ENCODE assay signal across 18 mouse cellular contexts in genomic region chr9:53905418-53905817, GRCm38 (mm10). TPM values are rescaled to one million over a fixed set of nuclear protein-coding genes. Genes with fewer than 3 reads are reported as not detected.
A peak's percentile ranks its signal among the peaks of the same experiment; 100 is the strongest.
DNase-seq lines count a peak whose midpoint lies in the region; ATAC-seq and TF ChIP-seq lines count a peak whose summit lies in the region.
"Had no signal": no experiment of that assay in that cellular context is flagged by ENCODE, and none has a peak within 500 bp of the region (broad histone marks: within the 10 kb centered on the region; RNA-seq: fewer than 3 reads in every experiment).

No protein-coding gene starts in this region.

- H3K9ac ChIP-seq in hindbrain, postnatal 0 days (replicated peaks; ENCODE audit: low read length) = no peak overlapping the region
- no peak overlapping the region for H3K9ac ChIP-seq in hindbrain, embryonic 13.5 days
- no peak overlapping the region for H3K9ac ChIP-seq in midbrain, postnatal 0 days (replicated peaks; ENCODE audit: low read length, poor library complexity, severe bottlenecking)
- no peak overlapping the region for H3K9ac ChIP-seq in midbrain, embryonic 11.5 days (ENCODE audit: low read length)
- H3K9ac ChIP-seq: intestine, embryonic 15.5 days; limb, embryonic 12.5 days; stomach, embryonic 15.5 days had no signal

- H3K36me3 ChIP-seq in hindbrain, postnatal 0 days (ENCODE audit: insufficient read depth, low read length) = no peaks in the 10 kb centered on the region
- H3K36me3 ChIP-seq in hindbrain, embryonic 13.5 days = no peaks in the 10 kb centered on the region
- 0 out of 2 replicates have a peak, but pooled peaks cover under 1% of the 10 kb centered on the region for H3K36me3 ChIP-seq in midbrain, postnatal 0 days (ENCODE audit: insufficient read depth, low read length)
- no peaks in the 10 kb centered on the region for H3K36me3 ChIP-seq in midbrain, embryonic 11.5 days (ENCODE audit: control insufficient read depth, insufficient read depth, low read length)
- H3K36me3 ChIP-seq: intestine, embryonic 15.5 days; limb, embryonic 12.5 days; stomach, embryonic 15.5 days had no signal

- no peaks in the 10 kb centered on the region for H3K4me1 ChIP-seq in hindbrain, postnatal 0 days (ENCODE audit: insufficient read depth, low read length)
- H3K4me1 ChIP-seq in hindbrain, embryonic 13.5 days (replicated peaks) = no peaks in the 10 kb centered on the region; the same call in 1 of the 2 replicates
- H3K4me1 ChIP-seq in midbrain, postnatal 0 days (ENCODE audit: insufficient read depth, low read length) = no peaks in the 10 kb centered on the region
- H3K4me1 ChIP-seq in midbrain, embryonic 11.5 days (ENCODE audit: control insufficient read depth, insufficient read depth, low read length) = no peaks in the 10 kb centered on the region
- H3K4me1 ChIP-seq: intestine, embryonic 15.5 days; limb, embryonic 12.5 days; stomach, embryonic 15.5 days had no signal

- peak; percentile 46 for DNase-seq in hindbrain, postnatal 0 days (ENCODE audit: low spot score)
- peak; percentile 28 for DNase-seq in midbrain, postnatal 0 days (ENCODE audit: low spot score)
- DNase-seq in midbrain, embryonic 11.5 days (ENCODE audit: low spot score, missing footprints) = no peak
- DNase-seq in embryo, embryonic 11.5 days (ENCODE audit: low read depth, low spot score) = peak; percentile 8
- no peak for DNase-seq in MN1 (ENCODE audit: low spot score)
- DNase-seq in frontal cortex, postnatal 36 days (ENCODE audit: low spot score in 2 of 2) = no peak
- no peak for DNase-seq in heart, postnatal 10 days
- DNase-seq: cerebellum, postnatal 14 days; gastrocnemius, postnatal 36 days; heart, postnatal 14 days; layer of hippocampus, adult 9-11 months; thymus, postnatal 4 days had no signal

- no peak overlapping the region for H3K27ac ChIP-seq in hindbrain, postnatal 0 days
- no peak overlapping the region for H3K27ac ChIP-seq in hindbrain, embryonic 13.5 days
- H3K27ac ChIP-seq in midbrain, postnatal 0 days (ENCODE audit: low read depth, low read length) = no peak overlapping the region
- H3K27ac ChIP-seq in midbrain, embryonic 11.5 days (ENCODE audit: low read depth, low read length) = no peak overlapping the region
- H3K27ac ChIP-seq: intestine, embryonic 15.5 days; limb, embryonic 12.5 days; stomach, embryonic 15.5 days had no signal

- TF ChIP-seq CTCF in hindbrain, postnatal 0 days (IDR thresholded peaks at IDR 0.05; ENCODE audit: low read depth) = peak; percentile 52
- TF ChIP-seq CTCF in midbrain, postnatal 0 days (IDR thresholded peaks at IDR 0.05) = peak; percentile 60

- H3K4me2 ChIP-seq in hindbrain, postnatal 0 days (ENCODE audit: low read depth, low read length) = no peak overlapping the region
- no peak overlapping the region for H3K4me2 ChIP-seq in hindbrain, embryonic 13.5 days
- H3K4me2 ChIP-seq in midbrain, postnatal 0 days (ENCODE audit: low read depth, low read length, poor library complexity, severe bottlenecking) = no peak overlapping the region
- no peak overlapping the region for H3K4me2 ChIP-seq in midbrain, embryonic 11.5 days
- H3K4me2 ChIP-seq: intestine, embryonic 15.5 days; limb, embryonic 12.5 days; stomach, embryonic 15.5 days had no signal

- H3K4me3 ChIP-seq in hindbrain, postnatal 0 days (ENCODE audit: low read length) = no peak overlapping the region
- H3K4me3 ChIP-seq in hindbrain, embryonic 13.5 days = no peak overlapping the region
- no peak overlapping the region for H3K4me3 ChIP-seq in midbrain, postnatal 0 days (ENCODE audit: low read depth, low read length)
- H3K4me3 ChIP-seq in midbrain, embryonic 11.5 days (ENCODE audit: low read depth, low read length) = no peak overlapping the region
- H3K4me3 ChIP-seq: intestine, embryonic 15.5 days; limb, embryonic 12.5 days; stomach, embryonic 15.5 days had no signal

- no peak for ATAC-seq in hindbrain, postnatal 0 days
- ATAC-seq in hindbrain, embryonic 13.5 days (ENCODE audit: low FRiP score) = no peak
- no peak for ATAC-seq in midbrain, postnatal 0 days (ENCODE audit: low FRiP score)
- no peak for ATAC-seq in midbrain, embryonic 11.5 days (ENCODE audit: low FRiP score)
- ATAC-seq: intestine, embryonic 15.5 days had no signal

- no peaks in the 10 kb centered on the region for H3K9me3 ChIP-seq in hindbrain, postnatal 0 days (ENCODE audit: low read length)
- no peaks in the 10 kb centered on the region for H3K9me3 ChIP-seq in hindbrain, embryonic 13.5 days
- no peaks in the 10 kb centered on the region for H3K9me3 ChIP-seq in midbrain, postnatal 0 days (ENCODE audit: low read length)
- no peaks in the 10 kb centered on the region for H3K9me3 ChIP-seq in midbrain, embryonic 11.5 days (ENCODE audit: control insufficient read depth, low read length)
- H3K9me3 ChIP-seq: intestine, embryonic 15.5 days; limb, embryonic 12.5 days; stomach, embryonic 15.5 days had no signal

- 46% methylated on average over 3 of the region's 3 CpGs for WGBS in hindbrain, postnatal 0 days
- WGBS in hindbrain, embryonic 13.5 days = 55% methylated on average over 3 of the region's 3 CpGs
- WGBS in midbrain, postnatal 0 days = 42% methylated on average over 3 of the region's 3 CpGs
- 51% methylated on average over 3 of the region's 3 CpGs for WGBS in midbrain, embryonic 11.5 days

- no peaks in the 10 kb centered on the region for H3K27me3 ChIP-seq in hindbrain, postnatal 0 days (ENCODE audit: insufficient read depth, low read length)
- H3K27me3 ChIP-seq in hindbrain, embryonic 13.5 days = no peaks in the 10 kb centered on the region
- H3K27me3 ChIP-seq in midbrain, postnatal 0 days (ENCODE audit: insufficient read depth, low read length) = no peaks in the 10 kb centered on the region
- H3K27me3 ChIP-seq in midbrain, embryonic 11.5 days (ENCODE audit: control insufficient read depth, insufficient read depth, low read length) = no peaks in the 10 kb centered on the region
- H3K27me3 ChIP-seq: intestine, embryonic 15.5 days; limb, embryonic 12.5 days; stomach, embryonic 15.5 days had no signal

- intact Hi-C loops in heart, postnatal 10 days (cut with DNase I) = no loop called here

RNA-seq across cellular contexts. Expression of gene Sln, which starts 55.5 kb away (rescaled TPM):
- 0.86 TPM in 1 of 2 replicates, not detected in the other for total RNA-seq in hindbrain, postnatal 0 days (2014; rRNA removed)
- polyA plus RNA-seq in hindbrain, postnatal 0 days (2015; fragmentation: Nextera tagmentation; extraction: Ambion mirVana) = 0.14 TPM in 1 of 2 replicates, not detected in the other
- polyA plus RNA-seq in hindbrain, embryonic 13.5 days (2015; fragmentation: Nextera tagmentation; extraction: Ambion mirVana) = 0.63 and 1.2 TPM in 2 replicates
- total RNA-seq in midbrain, postnatal 0 days (2014; rRNA removed) = not detected in 2 replicates
- 0.15 TPM in 1 of 2 replicates, not detected in the other for polyA plus RNA-seq in midbrain, postnatal 0 days (2015; fragmentation: Nextera tagmentation; extraction: Ambion mirVana)
- not detected in 2 replicates for polyA plus RNA-seq in midbrain, embryonic 11.5 days (2014; fragmentation: Nextera tagmentation; extraction: Ambion mirVana)
- 10 to 100 TPM; 22.6 to 50.2 TPM for total RNA-seq in heart, postnatal 10 days (2021)
- total RNA-seq: monocyte, adult 5-6 weeks; neutrophil, adult 5-6 weeks had no signal

Comparison
In these comparisons a context has a peak if more than half of its experiments do, and no peak if none do; other contexts are left out.
1. DNase-seq: peak in hindbrain, postnatal 0 days (single experiment), midbrain, postnatal 0 days (single experiment) and embryo, embryonic 11.5 days (single experiment); none in midbrain, embryonic 11.5 days (single experiment), MN1 (single experiment), frontal cortex, postnatal 36 days (0 of 2) and heart, postnatal 10 days (0 of 2).